In the genomic region with DNA sequence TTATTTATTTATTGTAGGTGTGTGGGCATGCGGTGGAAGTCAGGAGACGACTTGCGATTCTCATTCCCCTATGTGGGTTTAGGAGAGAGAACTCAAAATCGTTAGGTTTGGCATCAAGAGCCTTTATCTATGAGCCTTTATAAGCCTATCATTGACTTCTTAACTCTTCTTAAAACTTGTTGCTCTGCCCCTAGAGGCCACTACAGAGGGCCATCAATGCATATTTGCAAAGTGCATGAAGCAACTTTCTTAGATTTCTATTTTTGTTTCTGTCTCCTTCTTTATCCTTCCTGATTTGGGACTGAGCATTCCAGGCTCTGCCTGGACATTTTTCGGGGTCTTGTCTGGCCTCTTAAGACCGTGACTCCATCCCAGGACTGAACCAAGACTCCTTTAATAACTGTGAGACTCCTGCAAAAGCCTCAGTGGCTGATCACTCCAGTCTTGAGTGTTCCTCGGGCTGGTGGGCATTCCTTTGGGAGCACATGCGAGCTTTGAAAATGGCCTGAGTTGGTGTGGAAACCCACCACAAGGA, we compare ENCODE assay signal across 8 mouse cellular contexts. TPM values are rescaled to one million over a fixed set of nuclear protein-coding genes. Genes with fewer than 3 reads are reported as not detected.
DNase-seq lines count a peak whose midpoint lies in the region; ATAC-seq and TF ChIP-seq lines count a peak whose summit lies in the region.

No protein-coding gene starts in this region.

- peak overlapping the region; percentile 47 for H3K4me2 ChIP-seq in intestine, embryonic 14.5 days (ENCODE audit: low read length)

- no peak for TF ChIP-seq POLR2A in spleen, adult 2 months (IDR thresholded peaks at IDR 0.05; ENCODE audit: low read depth, low read length)

- H3K36me3 ChIP-seq in spleen, adult 2 months (ENCODE audit: control insufficient read depth, insufficient read depth, low read length): peaks cover 1% of the 10 kb centered on the region; the same call in 1 of the 2 replicates
- peaks cover 9% of the 10 kb centered on the region for H3K36me3 ChIP-seq in embryonic facial prominence, embryonic 10.5 days (replicated peaks)
- no peaks in the 10 kb centered on the region for H3K36me3 ChIP-seq in intestine, embryonic 14.5 days (ENCODE audit: control insufficient read depth, insufficient read depth, low read length)

- H3K4me1 ChIP-seq in spleen, adult 2 months (ENCODE audit: control insufficient read depth, insufficient read depth, insufficient read length): peaks cover under 1% of the 10 kb centered on the region; the same call in 1 of the 2 replicates
- H3K4me1 ChIP-seq in embryonic facial prominence, embryonic 10.5 days: peaks cover 19% of the 10 kb centered on the region
- H3K4me1 ChIP-seq in intestine, embryonic 14.5 days (replicated peaks; ENCODE audit: control insufficient read depth, insufficient read depth, low read length): 0 out of 2 replicates have a peak, but pooled peaks cover 9% of the 10 kb centered on the region

- no peak for TF ChIP-seq CTCF in spleen, adult 2 months (IDR thresholded peaks at IDR 0.05; ENCODE audit: extremely low read depth, insufficient read depth, insufficient read length, insufficient replicate concordance)

- peak overlapping the region; percentile 70; the same call in 1 of the 2 replicates for H3K9ac ChIP-seq in intestine, embryonic 14.5 days (ENCODE audit: low read length)

- H3K9me3 ChIP-seq in embryonic facial prominence, embryonic 10.5 days: no peaks in the 10 kb centered on the region
- no peaks in the 10 kb centered on the region for H3K9me3 ChIP-seq in intestine, embryonic 14.5 days (ENCODE audit: control insufficient read depth, low read length)

- peak overlapping the region; percentile 72 for H3K27ac ChIP-seq in spleen, adult 2 months (ENCODE audit: insufficient read depth, low read length)
- peak overlapping the region; percentile 94 for H3K27ac ChIP-seq in embryonic facial prominence, embryonic 10.5 days (replicated peaks)
- H3K27ac ChIP-seq in intestine, embryonic 14.5 days (ENCODE audit: low read depth): peak overlapping the region; percentile 71; the same call in 1 of the 2 replicates

- no peak for DNase-seq in spleen, adult 2 months (ENCODE audit: low read depth in 1 of 2, low spot score in 2 of 2)
- DNase-seq in spleen, adult 12 weeks (ENCODE audit: low spot score): no peak
- DNase-seq in embryonic facial prominence, embryonic 10.5 days (ENCODE audit: low spot score): no peak
- no peak for DNase-seq in intestine, embryonic 14.5 days (ENCODE audit: low spot score)
- DNase-seq in cerebellum, postnatal 14 days: no peak
- DNase-seq in thymus, postnatal 10 days (ENCODE audit: low spot score in 2 of 2): no peak
- DNase-seq in left cerebral cortex, adult 9 months (ENCODE audit: low spot score in 2 of 2): no peak

- 20% methylated on average over 8 of the region's 8 CpGs for WGBS in spleen, adult 2 months
- 16% methylated on average over 8 of the region's 8 CpGs for WGBS in embryonic facial prominence, embryonic 10.5 days
- WGBS in intestine, embryonic 14.5 days: 17% methylated on average over 8 of the region's 8 CpGs

- H3K27me3 ChIP-seq in spleen, adult 2 months (ENCODE audit: control insufficient read depth, insufficient read depth, low read length): no peaks in the 10 kb centered on the region
- H3K27me3 ChIP-seq in embryonic facial prominence, embryonic 10.5 days (replicated peaks; ENCODE audit: low read depth, poor library complexity, severe bottlenecking): no peaks in the 10 kb centered on the region
- H3K27me3 ChIP-seq in intestine, embryonic 14.5 days (replicated peaks; ENCODE audit: control insufficient read depth, insufficient read depth, low read length): no peaks in the 10 kb centered on the region

- peak overlapping the region; percentile 98 for H3K4me3 ChIP-seq in spleen, adult 2 months (ENCODE audit: extremely low read depth, insufficient read depth, insufficient read length)
- H3K4me3 ChIP-seq in embryonic facial prominence, embryonic 10.5 days: peak overlapping the region; percentile 88
- peak overlapping the region; percentile 72 for H3K4me3 ChIP-seq in intestine, embryonic 14.5 days (ENCODE audit: low read depth, low read length)

- ATAC-seq in intestine, embryonic 14.5 days (replicated peaks; ENCODE audit: low FRiP score, low TSS enrichment, low read depth): peak; percentile 63
- peak; percentile 71 for ATAC-seq in megakaryocyte-erythroid progenitor cell, adult 5-6 weeks (replicated peaks; ENCODE audit: low FRiP score, low TSS enrichment, poor library complexity, severe bottlenecking)

RNA-seq across cellular contexts. Expression of gene Swap70, which starts 0.4 kb away (rescaled TPM):
- polyA plus RNA-seq in spleen, adult 2 months (2012; rRNA removed): 69.7 and 79.4 TPM in 2 replicates
- polyA plus RNA-seq in embryonic facial prominence, embryonic 10.5 days (2016; fragmentation: Nextera tagmentation; extraction: Ambion mirVana): 30.7 and 32.4 TPM in 2 replicates
- polyA plus RNA-seq in intestine, embryonic 14.5 days (2014; fragmentation: Nextera tagmentation; extraction: Ambion mirVana): 32.5 and 36.0 TPM in 2 replicates
- 18.6 and 21.5 TPM in 2 replicates for total RNA-seq in megakaryocyte-erythroid progenitor cell, adult 5-6 weeks (2014; fragmentation: Nextera tagmentation)
- total RNA-seq in megakaryocyte-erythroid progenitor cell, adult 5-6 weeks (2017): 38.6 and 41.5 TPM in 2 replicates
